Mouse (Mus musculus): ENCODE results near the gene Lipe. TPM values are rescaled to one million over a fixed set of nuclear protein-coding genes. Genes with fewer than 3 reads are reported as not detected.
A peak's percentile ranks its signal among the peaks of the same experiment; 100 is the strongest.
"Not testable (repeated sequence)": the region's sequence is repeated elsewhere in the genome, so short reads cannot be mapped to it uniquely, and the experiment has no call there.

Gene Lipe
- total RNA-seq, 1 experiment from 2014 or later = 19.9 TPM

GRCm38 (mm10) chr7:25419943-25420342 is 21.4 kb upstream of the Lipe start:
- ATAC-seq (replicated peaks; ENCODE audit: insufficient number of reproducible peaks, low FRiP score, low TSS enrichment, poor library complexity, severe bottlenecking) = no peak

- no peak for ATAC-seq (replicated peaks; ENCODE audit: insufficient number of reproducible peaks, low FRiP score, low TSS enrichment, poor library complexity, severe bottlenecking)
Measured at GRCm38 (mm10) chr7:25419536-25419935, 21.0 kb upstream of the Lipe start.

- ATAC-seq (replicated peaks; ENCODE audit: insufficient number of reproducible peaks, low FRiP score, low TSS enrichment, poor library complexity, severe bottlenecking) = no peak
Measured at GRCm38 (mm10) chr7:25417597-25417996, 19.1 kb upstream of the Lipe start.

GRCm38 (mm10) chr7:25412833-25413441 is 14.4 kb upstream of the Lipe start, which contains the start of gene Cxcl17:
Gene Cxcl17 (minus strand): TSS chr7:25412886.
- no peak for ATAC-seq (replicated peaks; ENCODE audit: insufficient number of reproducible peaks, low FRiP score, low TSS enrichment, poor library complexity, severe bottlenecking)

GRCm38 (mm10) chr7:25411861-25412260 is 13.4 kb upstream of the Lipe start:
- ATAC-seq (replicated peaks; ENCODE audit: insufficient number of reproducible peaks, low FRiP score, low TSS enrichment, poor library complexity, severe bottlenecking) = no peak

GRCm38 (mm10) chr7:25410969-25411615 is 12.6 kb upstream of the Lipe start:
- ATAC-seq (replicated peaks; ENCODE audit: insufficient number of reproducible peaks, low FRiP score, low TSS enrichment, poor library complexity, severe bottlenecking) = no peak

GRCm38 (mm10) chr7:25409114-25409760 is 10.7 kb upstream of the Lipe start:
- no peak for ATAC-seq (replicated peaks; ENCODE audit: insufficient number of reproducible peaks, low FRiP score, low TSS enrichment, poor library complexity, severe bottlenecking)

- no peak for ATAC-seq (replicated peaks; ENCODE audit: insufficient number of reproducible peaks, low FRiP score, low TSS enrichment, poor library complexity, severe bottlenecking)
Measured at GRCm38 (mm10) chr7:25406468-25406867, 8.0 kb upstream of the Lipe start.

- ATAC-seq (replicated peaks; ENCODE audit: insufficient number of reproducible peaks, low FRiP score, low TSS enrichment, poor library complexity, severe bottlenecking) = peak; percentile 75
Measured at GRCm38 (mm10) chr7:25402671-25403101, 4.2 kb upstream of the Lipe start.

GRCm38 (mm10) chr7:25401986-25402385 is 3.5 kb upstream of the Lipe start:
- ATAC-seq (replicated peaks; ENCODE audit: insufficient number of reproducible peaks, low FRiP score, low TSS enrichment, poor library complexity, severe bottlenecking) = no peak

- no peak for ATAC-seq (replicated peaks; ENCODE audit: insufficient number of reproducible peaks, low FRiP score, low TSS enrichment, poor library complexity, severe bottlenecking)
Measured at GRCm38 (mm10) chr7:25401551-25401950, 3.0 kb upstream of the Lipe start.

- not testable (repeated sequence) for ATAC-seq (replicated peaks; ENCODE audit: insufficient number of reproducible peaks, low FRiP score, low TSS enrichment, poor library complexity, severe bottlenecking)
Measured at GRCm38 (mm10) chr7:25399028-25399427, 518 bp upstream of the Lipe start.

- no peak for ATAC-seq (replicated peaks; ENCODE audit: insufficient number of reproducible peaks, low FRiP score, low TSS enrichment, poor library complexity, severe bottlenecking)
Measured at GRCm38 (mm10) chr7:25396621-25397020, 1.9 kb downstream of the Lipe start.

GRCm38 (mm10) chr7:25395558-25396521 is 2.7 kb downstream of the Lipe start:
- peak; percentile 86 for ATAC-seq (replicated peaks; ENCODE audit: insufficient number of reproducible peaks, low FRiP score, low TSS enrichment, poor library complexity, severe bottlenecking)

GRCm38 (mm10) chr7:25395186-25395557 is 3.3 kb downstream of the Lipe start:
- peak; percentile 60 for ATAC-seq (replicated peaks; ENCODE audit: insufficient number of reproducible peaks, low FRiP score, low TSS enrichment, poor library complexity, severe bottlenecking)

- no peak for ATAC-seq (replicated peaks; ENCODE audit: insufficient number of reproducible peaks, low FRiP score, low TSS enrichment, poor library complexity, severe bottlenecking)
Measured at GRCm38 (mm10) chr7:25394754-25395153, 3.8 kb downstream of the Lipe start.

GRCm38 (mm10) chr7:25393451-25394210 is 4.9 kb downstream of the Lipe start:
- no peak for ATAC-seq (replicated peaks; ENCODE audit: insufficient number of reproducible peaks, low FRiP score, low TSS enrichment, poor library complexity, severe bottlenecking)

GRCm38 (mm10) chr7:25392851-25393250 is 5.7 kb downstream of the Lipe start:
- ATAC-seq (replicated peaks; ENCODE audit: insufficient number of reproducible peaks, low FRiP score, low TSS enrichment, poor library complexity, severe bottlenecking) = no peak
